Mouse (Mus musculus): ENCODE results near the gene Pip5k1c. TPM values are rescaled to one million over a fixed set of nuclear protein-coding genes. Genes with fewer than 3 reads are reported as not detected.

The Pip5k1c gene
- total RNA-seq, 1 experiment from 2014 or later: 38.7 TPM

Small RNA genes within 50 kb of the gene (microRNA-seq; reads per million reads assigned to microRNA genes)
- 6.1 to 8.5 reads per million in 2 experiments for gene Mir3057

Other genes with a start within 250 kb of the Pip5k1c start
- 212 and 215 TPM in 2 replicates for gene Sgta, start 232.8 kb upstream of the Pip5k1c start, total RNA-seq (2021)
- 56.0 and 60.6 TPM in 2 replicates for gene Thop1, start 222.9 kb upstream of the Pip5k1c start, total RNA-seq (2021)
- gene Creb3l3, start 194.1 kb upstream of the Pip5k1c start, total RNA-seq (2021): 2.5 and 26.5 TPM in 2 replicates
- gene Map2k2, start 187.0 kb upstream of the Pip5k1c start, total RNA-seq (2021): 161 and 163 TPM in 2 replicates
- gene Zbtb7a, start 157.7 kb upstream of the Pip5k1c start, total RNA-seq (2021): 66.9 and 73.8 TPM in 2 replicates
- gene Pias4, start 125.0 kb upstream of the Pip5k1c start, total RNA-seq (2021): 27.3 and 28.3 TPM in 2 replicates
- 1,390 and 1,511 TPM in 2 replicates for gene Eef2, start 116.3 kb upstream of the Pip5k1c start, total RNA-seq (2021)
- 58.3 and 62.2 TPM in 2 replicates for gene Dapk3, start 110.0 kb upstream of the Pip5k1c start, total RNA-seq (2021)
- gene 4930442H23Rik, start 109.1 kb upstream of the Pip5k1c start, total RNA-seq (2021): not detected in 2 replicates
- gene Nmrk2, start 90.9 kb upstream of the Pip5k1c start, total RNA-seq (2021): not detected in 2 replicates
- 2.1 and 3.5 TPM in 2 replicates for gene Atcay, start 62.1 kb upstream of the Pip5k1c start, total RNA-seq (2021)
- gene Zfr2, start 59.8 kb upstream of the Pip5k1c start, total RNA-seq (2021): 11.0 and 12.5 TPM in 2 replicates
- gene Matk, start 40.0 kb upstream of the Pip5k1c start, total RNA-seq (2021): 2.1 and 2.9 TPM in 2 replicates
- gene Mrpl54, start 26.0 kb upstream of the Pip5k1c start, total RNA-seq (2021): 108 and 113 TPM in 2 replicates
- gene Apba3, start 26.0 kb upstream of the Pip5k1c start, total RNA-seq (2021): 95.0 and 100 TPM in 2 replicates
- 0.90 and 1.6 TPM in 2 replicates for gene Tjp3, start 1.4 kb upstream of the Pip5k1c start, total RNA-seq (2021)
- 33.1 and 40.7 TPM in 2 replicates for gene Cactin, start 28.1 kb downstream of the Pip5k1c start, total RNA-seq (2021)
- gene Tbxa2r, start 35.8 kb downstream of the Pip5k1c start, total RNA-seq (2021): 38.6 and 47.0 TPM in 2 replicates
- 4.6 and 5.1 TPM in 2 replicates for gene Gipc3, start 50.3 kb downstream of the Pip5k1c start, total RNA-seq (2021)
- gene Hmg20b, start 57.5 kb downstream of the Pip5k1c start, total RNA-seq (2021): 83.0 and 90.1 TPM in 2 replicates
- gene Mfsd12, start 64.5 kb downstream of the Pip5k1c start, total RNA-seq (2021): 15.2 and 16.3 TPM in 2 replicates
- 2.0 and 2.1 TPM in 2 replicates for gene 4930404N11Rik, start 72.9 kb downstream of the Pip5k1c start, total RNA-seq (2021)
- gene Fzr1, start 85.6 kb downstream of the Pip5k1c start, total RNA-seq (2021): 40.5 and 43.3 TPM in 2 replicates
- gene Dohh, start 91.5 kb downstream of the Pip5k1c start, total RNA-seq (2021): 52.6 and 55.6 TPM in 2 replicates
- gene Gm48551, start 91.5 kb downstream of the Pip5k1c start, total RNA-seq (2021): 0.48 and 1.6 TPM in 2 replicates
- gene Gm48552, start 96.0 kb downstream of the Pip5k1c start, total RNA-seq (2021): 0.64 and 2.1 TPM in 2 replicates
- gene Smim24, start 100.1 kb downstream of the Pip5k1c start, total RNA-seq (2021): 0.94 and 1.9 TPM in 2 replicates
- 90.1 and 104 TPM in 2 replicates for gene Nfic, start 162.7 kb downstream of the Pip5k1c start, total RNA-seq (2021)
- gene Celf5, start 189.7 kb downstream of the Pip5k1c start, total RNA-seq (2021): 0.48 and 0.98 TPM in 2 replicates
- 102 and 107 TPM in 2 replicates for gene Ncln, start 203.4 kb downstream of the Pip5k1c start, total RNA-seq (2021)
- gene S1pr4, start 207.2 kb downstream of the Pip5k1c start, total RNA-seq (2021): 2.3 and 7.4 TPM in 2 replicates
- 0.85 and 1.9 TPM in 2 replicates for gene Gna15, start 231.3 kb downstream of the Pip5k1c start, total RNA-seq (2021)